Mouse (Mus musculus) neural tube, embryonic 13.5 days (tissue): ENCODE measurements around the gene Gkn3. TPM values are rescaled to one million over a fixed set of nuclear protein-coding genes. Genes with fewer than 3 reads are reported as not detected.
A peak's percentile ranks its signal among the peaks of the same experiment; 100 is the strongest.

Experiments used
- ATAC-seq: fragments of 200-750 bp; cut with Nextera tagmentation; 2 replicates; pipeline ENCODE4 v1.8.0; 2017; ENCODE audit warnings: low read depth, mild to moderate bottlenecking, moderate TSS enrichment, moderate library complexity
- H3K27ac ChIP-seq: fragments of 300-500 bp; sonication (generic); replicated peaks from 2 replicates; pipeline ENCODE4 v1.5.1; 2015; ENCODE audit warnings: moderate library complexity, mild to moderate bottlenecking, inconsistent platforms
- H3K27me3 ChIP-seq: fragments of 300-500 bp; sonication (generic); 2 replicates; pipeline ENCODE4 v1.6.1; 2015; ENCODE audit warnings: mild to moderate bottlenecking, inconsistent platforms
- H3K36me3 ChIP-seq: fragments of 300-500 bp; sonication (generic); 2 replicates; pipeline ENCODE4 v1.6.1; 2015; ENCODE audit warnings: mild to moderate bottlenecking, inconsistent platforms
- H3K4me1 ChIP-seq: fragments of 300-500 bp; sonication (generic); replicated peaks from 2 replicates; pipeline ENCODE4 v1.6.1; 2015; ENCODE audit warnings: inconsistent platforms
- H3K4me2 ChIP-seq: fragments of 300-500 bp; sonication (generic); 2 replicates; pipeline ENCODE4 v1.6.1; 2015; ENCODE audit warnings: inconsistent platforms, mild to moderate bottlenecking, moderate library complexity
- H3K4me3 ChIP-seq: fragments of 300-500 bp; sonication (generic); 2 replicates; pipeline ENCODE4 v1.5.1; 2015; ENCODE audit warnings: mild to moderate bottlenecking, inconsistent platforms
- H3K9ac ChIP-seq: fragments of 300-500 bp; sonication (generic); 2 replicates; pipeline ENCODE4 v1.6.1; 2015; ENCODE audit warnings: moderate library complexity, mild to moderate bottlenecking, inconsistent platforms
- H3K9me3 ChIP-seq: fragments of 300-500 bp; sonication (generic); 2 replicates; pipeline ENCODE4 v1.6.1; 2016; ENCODE audit warnings: inconsistent platforms
- whole genome bisulfite sequencing: fragments of 180-500 bp; shearing (Covaris S2); methylation state at CpG from one replicate; pipeline ENCODE4 v1.1.7; 2015; 5-methylcytosine and 5-hydroxymethylcytosine counted together
- polyA plus RNA-seq: library from polyadenylated mRNA; unstranded; fragments of >200 nt; fragmentation: Nextera tagmentation; extraction: Ambion mirVana; gene quantifications from 2 replicates; pipeline ENCODE4 v1.2.1, GENCODE M21; 2015

Gene Gkn3
- polyA plus RNA-seq, 1 experiment from 2014 or later: not detected

- Histone ChIP-seq H3K4me3 (no peak overlapping the region), H3K27ac (no peak overlapping the region), H3K4me1 (no peaks in the 10 kb centered on the region), H3K4me2 (no peak overlapping the region), H3K9me3 (no peaks in the 10 kb centered on the region), H3K27me3 (no peaks in the 10 kb centered on the region), H3K9ac (no peak overlapping the region), H3K36me3 (no peaks in the 10 kb centered on the region)
- WGBS: 89% methylated on average over 9 of the region's 9 CpGs
- ATAC-seq: no peak
These were observed 6.0 kb upstream of the Gkn3 start for GRCm38 (mm10) chr6:87394783-87395182.

GRCm38 (mm10) chr6:87393466-87394205, 4.9 kb upstream of the Gkn3 start:
- Histone ChIP-seq H3K9me3 (no peaks in the 10 kb centered on the region), H3K4me1 (peaks cover 9% of the 10 kb centered on the region; the same call in 1 of the 2 replicates), H3K9ac (no peak overlapping the region), H3K4me3 (no peak overlapping the region), H3K36me3 (no peaks in the 10 kb centered on the region), H3K27ac (no peak overlapping the region), H3K27me3 (no peaks in the 10 kb centered on the region), H3K4me2 (no peak overlapping the region)
- 77% methylated on average over 8 of the region's 8 CpGs for WGBS
- ATAC-seq: no peak

GRCm38 (mm10) chr6:87389455-87389989, 787 bp upstream of the Gkn3 start:
- 41% methylated on average over 5 of the region's 5 CpGs for WGBS
- Histone ChIP-seq H3K9ac (no peak overlapping the region), H3K4me2 (no peak overlapping the region), H3K4me3 (no peak overlapping the region), H3K4me1 (peaks cover 9% of the 10 kb centered on the region), H3K27me3 (no peaks in the 10 kb centered on the region), H3K9me3 (no peaks in the 10 kb centered on the region), H3K36me3 (no peaks in the 10 kb centered on the region), H3K27ac (no peak overlapping the region)
- ATAC-seq: no peak

GRCm38 (mm10) chr6:87386681-87387080, 2.1 kb downstream of the Gkn3 start:
- 84% methylated on average over 10 of the region's 10 CpGs for WGBS
- no peak overlapping the region for H3K4me2 ChIP-seq
- H3K9me3 ChIP-seq: no peaks in the 10 kb centered on the region
- no peaks in the 10 kb centered on the region for H3K36me3 ChIP-seq
- H3K4me3 ChIP-seq: no peak overlapping the region
- H3K27me3 ChIP-seq: peaks cover 6% of the 10 kb centered on the region; the same call in 1 of the 2 replicates
- H3K9ac ChIP-seq: no peak overlapping the region
- H3K27ac ChIP-seq: no peak overlapping the region
- ATAC-seq: no peak
- peaks cover 17% of the 10 kb centered on the region for H3K4me1 ChIP-seq

- H3K27ac ChIP-seq: no peak overlapping the region
- no peak for ATAC-seq
- H3K27me3 ChIP-seq: peaks cover 11% of the 10 kb centered on the region; the same call in 1 of the 2 replicates
- no peak overlapping the region for H3K4me3 ChIP-seq
- no peak overlapping the region for H3K4me2 ChIP-seq
- H3K9me3 ChIP-seq: no peaks in the 10 kb centered on the region
- peaks cover 17% of the 10 kb centered on the region for H3K4me1 ChIP-seq
- H3K36me3 ChIP-seq: no peaks in the 10 kb centered on the region
- no peak overlapping the region for H3K9ac ChIP-seq
- 16% methylated on average over 7 of the region's 7 CpGs for WGBS
These were observed 2.5 kb downstream of the Gkn3 start for GRCm38 (mm10) chr6:87386203-87386602.

GRCm38 (mm10) chr6:87384761-87385160, 4.0 kb downstream of the Gkn3 start:
- Histone ChIP-seq H3K36me3 (no peaks in the 10 kb centered on the region), H3K27me3 (peaks cover 11% of the 10 kb centered on the region; the same call in 1 of the 2 replicates), H3K4me3 (no peak overlapping the region), H3K27ac (no peak overlapping the region), H3K9ac (no peak overlapping the region), H3K4me1 (peaks cover 17% of the 10 kb centered on the region), H3K4me2 (peak overlapping the region; percentile 54), H3K9me3 (no peaks in the 10 kb centered on the region)
- no peak for ATAC-seq
- WGBS: 62% methylated on average over 5 of the region's 6 CpGs

- no peak overlapping the region for H3K27ac ChIP-seq
- peak overlapping the region; percentile 13; the same call in 1 of the 2 replicates for H3K9ac ChIP-seq
- peak overlapping the region; percentile 33 for H3K4me3 ChIP-seq
- 18% methylated on average over 24 of the region's 24 CpGs for WGBS
- no peaks in the 10 kb centered on the region for H3K36me3 ChIP-seq
- peaks cover 11% of the 10 kb centered on the region for H3K4me1 ChIP-seq
- H3K27me3 ChIP-seq: peaks cover 11% of the 10 kb centered on the region; the same call in 1 of the 2 replicates
- peak; percentile 23; the same call in 1 of the 2 replicates for ATAC-seq
- H3K9me3 ChIP-seq: no peaks in the 10 kb centered on the region
- peak overlapping the region; percentile 54 for H3K4me2 ChIP-seq
These were observed 4.6 kb downstream of the Gkn3 start for GRCm38 (mm10) chr6:87383926-87384691.

GRCm38 (mm10) chr6:87373057-87373456, 15.7 kb downstream of the Gkn3 start, which contains the start of gene Gkn2:
Gene Gkn2, plus strand, starts transcription at chr6:87373357.
- Histone ChIP-seq H3K4me1 (no peaks in the 10 kb centered on the region), H3K9me3 (no peaks in the 10 kb centered on the region), H3K4me3 (no peak within 1 kb of the TSS), H3K36me3 (no peaks in the 10 kb centered on the region), H3K9ac (no peak within 1 kb of the TSS), H3K27ac (no peak within 1 kb of the TSS), H3K27me3 (no peaks in the 10 kb centered on the region), H3K4me2 (no peak within 1 kb of the TSS)
- ATAC-seq: no peak
- WGBS: 90% methylated on average over 9 of the region's 9 CpGs

- no peak for ATAC-seq
- no peaks in the 10 kb centered on the region for H3K9me3 ChIP-seq
- no peak overlapping the region for H3K4me2 ChIP-seq
- H3K4me1 ChIP-seq: no peaks in the 10 kb centered on the region
- H3K27me3 ChIP-seq: no peaks in the 10 kb centered on the region
- no peaks in the 10 kb centered on the region for H3K36me3 ChIP-seq
- H3K9ac ChIP-seq: no peak overlapping the region
- no peak overlapping the region for H3K4me3 ChIP-seq
- no peak overlapping the region for H3K27ac ChIP-seq
- WGBS: 93% methylated on average over 5 of the region's 5 CpGs
These were observed 19.5 kb downstream of the Gkn3 start for GRCm38 (mm10) chr6:87369223-87369622.

- Histone ChIP-seq H3K36me3 (no peaks in the 10 kb centered on the region), H3K27ac (no peak overlapping the region), H3K27me3 (no peaks in the 10 kb centered on the region), H3K4me3 (no peak overlapping the region), H3K4me2 (no peak overlapping the region), H3K9me3 (0 out of 2 replicates have a peak, but pooled peaks cover 3% of the 10 kb centered on the region), H3K4me1 (0 out of 2 replicates have a peak, but pooled peaks cover 3% of the 10 kb centered on the region), H3K9ac (no peak overlapping the region)
- WGBS: 65% methylated on average over 5 of the region's 5 CpGs
- ATAC-seq: no peak
These were observed 34.3 kb downstream of the Gkn3 start for GRCm38 (mm10) chr6:87354441-87354840.

GRCm38 (mm10) chr6:87350829-87351228, 37.9 kb downstream of the Gkn3 start, which contains the start of gene Gkn1:
Gene Gkn1, minus strand, starts transcription at chr6:87350942.
- Histone ChIP-seq H3K4me2 (no peak within 1 kb of the TSS), H3K4me1 (0 out of 2 replicates have a peak, but pooled peaks cover 3% of the 10 kb centered on the region), H3K9me3 (no peaks in the 10 kb centered on the region), H3K27ac (no peak within 1 kb of the TSS), H3K4me3 (no peak within 1 kb of the TSS), H3K9ac (no peak within 1 kb of the TSS), H3K27me3 (no peaks in the 10 kb centered on the region), H3K36me3 (no peaks in the 10 kb centered on the region)
- WGBS: 88% methylated on average over 8 of the region's 8 CpGs
- ATAC-seq: no peak

- 36% methylated on average over 6 of the region's 6 CpGs for WGBS
- Histone ChIP-seq H3K4me3 (no peak overlapping the region), H3K9ac (no peak overlapping the region), H3K9me3 (no peaks in the 10 kb centered on the region), H3K4me2 (peak overlapping the region; percentile 89), H3K4me1 (peaks cover 33% of the 10 kb centered on the region), H3K27ac (no peak overlapping the region), H3K27me3 (peaks cover 12% of the 10 kb centered on the region; the same call in 1 of the 2 replicates), H3K36me3 (no peaks in the 10 kb centered on the region)
- no peak for ATAC-seq
These were observed 52.8 kb downstream of the Gkn3 start for GRCm38 (mm10) chr6:87335935-87336295.
